ENCODE assay signal across 8 mouse cellular contexts in genomic region chr2:92055101-92055813, GRCm38 (mm10). TPM values are rescaled to one million over a fixed set of nuclear protein-coding genes. Genes with fewer than 3 reads are reported as not detected.
DNase-seq lines count a peak whose midpoint lies in the region; ATAC-seq lines count a peak whose summit lies in the region.

No protein-coding gene starts in this region.

- peak overlapping the region; percentile 87 for H3K4me2 ChIP-seq in heart, embryonic 15.5 days
- peak overlapping the region; percentile 66 for H3K4me2 ChIP-seq in liver, embryonic 13.5 days
- peak overlapping the region; percentile 77 for H3K4me2 ChIP-seq in stomach, embryonic 15.5 days

- H3K9ac ChIP-seq in heart, embryonic 15.5 days = peak overlapping the region; percentile 39
- peak overlapping the region; percentile 59 for H3K9ac ChIP-seq in liver, embryonic 13.5 days
- H3K9ac ChIP-seq in stomach, embryonic 15.5 days = peak overlapping the region; percentile 16; the same call in 1 of the 2 replicates

- no peaks in the 10 kb centered on the region for H3K36me3 ChIP-seq in forebrain, embryonic 10.5 days (replicated peaks)
- no peaks in the 10 kb centered on the region for H3K36me3 ChIP-seq in heart, embryonic 15.5 days
- H3K36me3 ChIP-seq in liver, embryonic 13.5 days = no peaks in the 10 kb centered on the region
- no peaks in the 10 kb centered on the region for H3K36me3 ChIP-seq in stomach, embryonic 15.5 days

- ATAC-seq in heart, embryonic 15.5 days (replicated peaks; ENCODE audit: insufficient number of reproducible peaks, insufficient read depth, low FRiP score, low read depth) = peak; percentile 66; the same call in 1 of the 2 replicates
- ATAC-seq in liver, embryonic 13.5 days (ENCODE audit: low read depth) = peak; percentile 72
- ATAC-seq in stomach, embryonic 15.5 days (ENCODE audit: insufficient read depth, low FRiP score, low read depth) = 0 out of 2 replicates have a peak, but pooled peaks have one; percentile 68

- WGBS in forebrain, embryonic 10.5 days = 4% methylated on average over 38 of the region's 38 CpGs
- 4% methylated on average over 38 of the region's 38 CpGs for WGBS in heart, embryonic 15.5 days
- WGBS in liver, embryonic 13.5 days (ENCODE audit: insufficient replicate concordance) = 4% methylated on average over 38 of the region's 38 CpGs
- 2% methylated on average over 38 of the region's 38 CpGs for WGBS in stomach, embryonic 15.5 days

- H3K9me3 ChIP-seq in forebrain, embryonic 10.5 days = no peaks in the 10 kb centered on the region
- no peaks in the 10 kb centered on the region for H3K9me3 ChIP-seq in heart, embryonic 15.5 days (replicated peaks)
- 0 out of 2 replicates have a peak, but pooled peaks cover 3% of the 10 kb centered on the region for H3K9me3 ChIP-seq in liver, embryonic 13.5 days (replicated peaks)
- no peaks in the 10 kb centered on the region for H3K9me3 ChIP-seq in stomach, embryonic 15.5 days

- H3K27me3 ChIP-seq in forebrain, embryonic 10.5 days (ENCODE audit: poor library complexity, severe bottlenecking) = peaks cover 91% of the 10 kb centered on the region
- H3K27me3 ChIP-seq in heart, embryonic 15.5 days = peaks cover 28% of the 10 kb centered on the region
- H3K27me3 ChIP-seq in liver, embryonic 13.5 days = peaks cover 72% of the 10 kb centered on the region
- H3K27me3 ChIP-seq in stomach, embryonic 15.5 days (replicated peaks) = peaks cover 12% of the 10 kb centered on the region

- H3K4me3 ChIP-seq in forebrain, embryonic 10.5 days = peak overlapping the region; percentile 54
- peak overlapping the region; percentile 44 for H3K4me3 ChIP-seq in heart, embryonic 15.5 days
- peak overlapping the region; percentile 39 for H3K4me3 ChIP-seq in liver, embryonic 13.5 days (replicated peaks)
- H3K4me3 ChIP-seq in stomach, embryonic 15.5 days (replicated peaks) = peak overlapping the region; percentile 32

- H3K27ac ChIP-seq in forebrain, embryonic 10.5 days = peak overlapping the region; percentile 88
- H3K27ac ChIP-seq in heart, embryonic 15.5 days = peak overlapping the region; percentile 75
- H3K27ac ChIP-seq in liver, embryonic 13.5 days = peak overlapping the region; percentile 74
- H3K27ac ChIP-seq in stomach, embryonic 15.5 days = peak overlapping the region; percentile 92

- peaks cover 40% of the 10 kb centered on the region for H3K4me1 ChIP-seq in forebrain, embryonic 10.5 days
- H3K4me1 ChIP-seq in heart, embryonic 15.5 days (replicated peaks) = peaks cover 31% of the 10 kb centered on the region
- peaks cover 31% of the 10 kb centered on the region for H3K4me1 ChIP-seq in liver, embryonic 13.5 days (replicated peaks)
- peaks cover 29% of the 10 kb centered on the region for H3K4me1 ChIP-seq in stomach, embryonic 15.5 days

- DNase-seq in CD4-positive helper T cell, adult 2 months (ENCODE audit: low read depth, low spot score) = peak; percentile 89
- DNase-seq in brain, adult 2 months (ENCODE audit: low read depth, low spot score) = peak; percentile 95
- peak; percentile 89 for DNase-seq in forebrain, embryonic 10.5 days (ENCODE audit: extremely low spot score, low spot score)
- DNase-seq in kidney, postnatal 14 days = peak; percentile 94
- DNase-seq in liver, embryonic 13.5 days = peak; percentile 77
- DNase-seq in natural killer cell, adult 2 months (ENCODE audit: low spot score in 2 of 2) = peak; percentile 78 to 83

RNA-seq across cellular contexts. Expression of gene Creb3l1, which starts 31.0 kb away (rescaled TPM):
- 0.73 and 0.86 TPM in 2 replicates for polyA plus RNA-seq in forebrain, embryonic 10.5 days (2016; fragmentation: Nextera tagmentation; extraction: Ambion mirVana)
- polyA plus RNA-seq in heart, embryonic 15.5 days (2015; fragmentation: Nextera tagmentation; extraction: Ambion mirVana) = 7.5 and 11.2 TPM in 2 replicates
- polyA plus RNA-seq in liver, embryonic 13.5 days (2015; fragmentation: Nextera tagmentation; extraction: Ambion mirVana) = 1.1 and 1.4 TPM in 2 replicates
- 20.4 and 20.6 TPM in 2 replicates for polyA plus RNA-seq in stomach, embryonic 15.5 days (2015; fragmentation: Nextera tagmentation; extraction: Ambion mirVana)

RNA-seq across cellular contexts. Expression of gene Phf21a, which starts 37.7 kb away (rescaled TPM):
- 38.3 and 42.7 TPM in 2 replicates for polyA plus RNA-seq in forebrain, embryonic 10.5 days (2016; fragmentation: Nextera tagmentation; extraction: Ambion mirVana)
- 15.0 and 21.6 TPM in 2 replicates for polyA plus RNA-seq in heart, embryonic 15.5 days (2015; fragmentation: Nextera tagmentation; extraction: Ambion mirVana)
- 2.4 and 3.8 TPM in 2 replicates for polyA plus RNA-seq in liver, embryonic 13.5 days (2015; fragmentation: Nextera tagmentation; extraction: Ambion mirVana)
- polyA plus RNA-seq in stomach, embryonic 15.5 days (2015; fragmentation: Nextera tagmentation; extraction: Ambion mirVana) = 18.8 and 28.2 TPM in 2 replicates

Comparison
In these comparisons a context has a peak if more than half of its experiments do, and no peak if none do; other contexts are left out.
1. Peak in every context shown above with its lines: DNase-seq, ATAC-seq, H3K4me3 ChIP-seq and H3K27ac ChIP-seq.